Mouse (Mus musculus) thymus, adult 2 months (tissue): ENCODE results near the gene Slc35a5. TPM values are rescaled to one million over a fixed set of nuclear protein-coding genes. Genes with fewer than 3 reads are reported as not detected.

Experiments used
- DNase-seq: peaks from one replicate; pipeline ENCODE4 v3.0.0; 2021
- H3K27ac ChIP-seq: fragments of 200-500 bp; 2 replicates; pipeline ENCODE4 v1.5.1; 2012; ENCODE audit warnings: low read length, control low read depth; ENCODE audit not compliant: control insufficient read depth, insufficient read depth
- H3K27me3 ChIP-seq: fragments of 200-500 bp; 2 replicates; pipeline ENCODE4 v1.6.1; 2012; ENCODE audit warnings: mild to moderate bottlenecking, low read length, moderate library complexity, mixed read lengths; ENCODE audit not compliant: control insufficient read depth, insufficient read depth
- H3K36me3 ChIP-seq: fragments of 200-500 bp; 2 replicates; pipeline ENCODE4 v1.6.1; 2012; ENCODE audit warnings: mild to moderate bottlenecking, low read length, moderate library complexity; ENCODE audit not compliant: control insufficient read depth, insufficient read depth
- H3K4me1 ChIP-seq: fragments of 200-500 bp; replicated peaks from 2 replicates; pipeline ENCODE4 v1.6.1; 2012; ENCODE audit warnings: low read length; ENCODE audit not compliant: control insufficient read depth, insufficient read depth
- H3K4me3 ChIP-seq: fragments of 200-500 bp; 2 replicates; pipeline ENCODE4 v1.5.1; 2012; ENCODE audit warnings: mild to moderate bottlenecking, low read length, control low read depth, moderate library complexity; ENCODE audit not compliant: control insufficient read depth, insufficient read depth
- CTCF ChIP-seq: fragments of 200-500 bp; IDR thresholded peaks from 2 replicates; pipeline ENCODE4 v1.5.1; 2012; ENCODE audit warnings: mild to moderate bottlenecking, control low read depth, low read length, moderate library complexity, borderline replicate concordance; ENCODE audit not compliant: control insufficient read depth, poor library complexity, insufficient read depth; ENCODE audit errors: extremely low read depth
- POLR2A ChIP-seq: fragments of 200-500 bp; IDR thresholded peaks from 2 replicates; pipeline ENCODE4 v1.6.1; 2012; ENCODE audit warnings: mild to moderate bottlenecking, low read length, control low read depth, moderate library complexity; ENCODE audit not compliant: control insufficient read depth, poor library complexity, insufficient read depth; ENCODE audit errors: extremely low read depth
- WGBS: fragments of 180-500 bp; shearing (Covaris S2); methylation state at CpG from one replicate; pipeline ENCODE4 v1.1.7; 2018; 5-methylcytosine and 5-hydroxymethylcytosine counted together
- polyA plus RNA-seq: library from polyadenylated mRNA; depleted of rRNA; stranded (reverse); fragments of >200 nt; gene quantifications from 2 replicates; pipeline ENCODE4 v1.2.3, GENCODE M21; 2012; rRNA removed

Slc35a5 gene
- polyA plus RNA-seq = 17.6 and 22.7 TPM in 2 replicates

GRCm38 (mm10) chr16:45158522-45159388, at the start of gene Slc35a5, which contains the start of gene Atg3:
Slc35a5 (minus strand) TSS chr16:45158706.
Atg3 (plus strand) TSS chr16:45158785.
- Histone ChIP-seq H3K27me3 (no peaks in the 10 kb centered on the region), H3K4me3 (peak within 1 kb of the TSS; percentile 85), H3K27ac (peak within 1 kb of the TSS; percentile 66), H3K36me3 (no peaks in the 10 kb centered on the region), H3K4me1 (peaks cover 9% of the 10 kb centered on the region; the same call in 1 of the 2 replicates)
- WGBS = under 1% methylated on average over 64 of the region's 64 CpGs
- DNase-seq = peak; percentile 96
- TF ChIP-seq CTCF (peak; percentile 62; the same call in 1 of the 2 replicates), POLR2A (peak; percentile 83)

- no peak for DNase-seq
- no peaks in the 10 kb centered on the region for H3K36me3 ChIP-seq
Observed at GRCm38 (mm10) chr16:45204859-45205670, 46.6 kb upstream of the Slc35a5 start.

GRCm38 (mm10) chr16:45204438-45204837, 45.9 kb upstream of the Slc35a5 start:
- no peak for TF ChIP-seq CTCF
- no peak overlapping the region for H3K4me3 ChIP-seq
- no peaks in the 10 kb centered on the region for H3K27me3 ChIP-seq
- no peak for DNase-seq
- no peaks in the 10 kb centered on the region for H3K36me3 ChIP-seq
- no peak overlapping the region for H3K27ac ChIP-seq
- H3K4me1 ChIP-seq = no peaks in the 10 kb centered on the region
- WGBS = 37% methylated on average over 4 of the region's 4 CpGs

More at GRCm38 (mm10) chr16:45204859-45205670, 46.6 kb upstream of the Slc35a5 start:
- Histone ChIP-seq H3K4me3 (no peak overlapping the region), H3K4me1 (no peaks in the 10 kb centered on the region), H3K27ac (no peak overlapping the region), H3K27me3 (no peaks in the 10 kb centered on the region)
- no peak for TF ChIP-seq CTCF
- WGBS = 40% methylated on average over 12 of the region's 12 CpGs

- Histone ChIP-seq H3K36me3 (no peaks in the 10 kb centered on the region), H3K4me1 (no peaks in the 10 kb centered on the region), H3K27me3 (no peaks in the 10 kb centered on the region), H3K4me3 (no peak overlapping the region), H3K27ac (no peak overlapping the region)
- WGBS = 80% methylated on average over 2 of the region's 2 CpGs
- DNase-seq = no peak
- no peak for TF ChIP-seq POLR2A
- no peak for TF ChIP-seq CTCF
Observed at GRCm38 (mm10) chr16:45201395-45201794, 42.9 kb upstream of the Slc35a5 start.

- WGBS = 42% methylated on average over 6 of the region's 6 CpGs
- no peaks in the 10 kb centered on the region for H3K4me1 ChIP-seq
- no peaks in the 10 kb centered on the region for H3K27me3 ChIP-seq
- H3K4me3 ChIP-seq = no peak overlapping the region
- peak; percentile 68 for DNase-seq
- TF ChIP-seq CTCF (no peak), POLR2A (no peak)
- H3K27ac ChIP-seq = no peak overlapping the region
- no peaks in the 10 kb centered on the region; the same call in 1 of the 2 replicates for H3K36me3 ChIP-seq
Observed at GRCm38 (mm10) chr16:45196816-45197215, 38.3 kb upstream of the Slc35a5 start.

GRCm38 (mm10) chr16:45192613-45193012, 34.1 kb upstream of the Slc35a5 start:
- Histone ChIP-seq H3K27me3 (no peaks in the 10 kb centered on the region), H3K27ac (no peak overlapping the region), H3K36me3 (no peaks in the 10 kb centered on the region; the same call in none of the 2 replicates), H3K4me1 (no peaks in the 10 kb centered on the region), H3K4me3 (no peak overlapping the region)
- no peak for TF ChIP-seq CTCF
- TF ChIP-seq POLR2A = no peak
- 0% methylated on average over 1 of the region's 1 CpGs for WGBS
- DNase-seq = peak; percentile 76
